Mouse (Mus musculus) splenic B cell, adult 2 months (primary cell): ENCODE data around the gene Ten1.

ENCODE experiments used
- DNase-seq: peaks from one replicate; pipeline ENCODE4 v3.0.0-alpha.2; 2011; ENCODE audit warnings: low read depth, low spot score
- H3K27me3 ChIP-seq: 2 replicates; pipeline ENCODE4 v1.6.1; 2012; ENCODE audit warnings: mild to moderate bottlenecking, low read length, moderate library complexity, mixed read lengths; ENCODE audit not compliant: control insufficient read depth, poor library complexity, insufficient read depth, severe bottlenecking
- H3K36me3 ChIP-seq: 2 replicates; pipeline ENCODE4 v1.6.1; 2012; ENCODE audit warnings: mild to moderate bottlenecking, low read length, moderate library complexity, mixed read lengths; ENCODE audit not compliant: control insufficient read depth, poor library complexity, insufficient read depth, severe bottlenecking

Ten1 gene

DNA sequence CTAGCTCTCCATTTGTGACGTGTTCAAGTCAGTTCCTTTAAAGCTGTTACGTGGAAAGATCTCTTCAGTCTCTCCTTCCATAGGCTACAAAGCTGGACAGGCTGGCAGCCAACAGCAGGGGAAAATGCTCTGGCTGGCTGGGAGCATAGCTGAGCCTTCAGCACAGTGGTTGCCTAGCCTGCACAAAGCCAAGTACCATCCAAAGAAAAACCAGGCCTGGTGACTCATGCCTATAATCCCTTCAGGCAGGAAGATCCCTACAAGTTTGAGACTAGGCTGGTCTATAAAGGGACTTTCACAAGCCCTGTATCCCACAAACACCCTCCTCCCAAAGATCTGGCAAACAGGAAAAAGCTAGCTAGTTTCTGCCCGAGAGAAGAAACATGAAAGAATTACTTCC lies 12.8 kb upstream of the Ten1 start:
- H3K36me3 ChIP-seq: 0 out of 2 replicates have a peak, but pooled peaks cover 3% of the 10 kb centered on the region
- no peak for DNase-seq
- H3K27me3 ChIP-seq: no peaks in the 10 kb centered on the region

DNA sequence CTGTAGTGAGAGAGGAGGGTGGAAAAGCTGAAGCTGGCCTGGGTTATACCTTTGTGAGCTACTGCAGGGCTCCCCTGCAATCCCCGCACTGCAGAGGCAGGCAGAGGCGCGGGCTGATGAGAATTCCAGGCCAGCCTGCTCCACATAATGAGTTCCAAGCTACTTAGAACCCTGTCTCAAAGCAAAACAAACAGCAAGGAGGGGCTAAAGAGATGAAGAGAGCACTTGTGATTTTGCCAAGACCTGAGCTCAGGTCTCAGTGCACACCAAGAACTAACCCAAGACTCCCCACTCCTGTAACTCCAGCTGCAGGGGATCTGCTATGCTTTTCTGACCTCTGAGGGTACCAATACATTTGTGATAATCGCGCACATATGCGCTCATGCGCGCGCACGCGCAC lies 12.3 kb upstream of the Ten1 start:
- H3K36me3 ChIP-seq: 0 out of 2 replicates have a peak, but pooled peaks cover 3% of the 10 kb centered on the region
- H3K27me3 ChIP-seq: no peaks in the 10 kb centered on the region
- DNase-seq: no peak

DNA sequence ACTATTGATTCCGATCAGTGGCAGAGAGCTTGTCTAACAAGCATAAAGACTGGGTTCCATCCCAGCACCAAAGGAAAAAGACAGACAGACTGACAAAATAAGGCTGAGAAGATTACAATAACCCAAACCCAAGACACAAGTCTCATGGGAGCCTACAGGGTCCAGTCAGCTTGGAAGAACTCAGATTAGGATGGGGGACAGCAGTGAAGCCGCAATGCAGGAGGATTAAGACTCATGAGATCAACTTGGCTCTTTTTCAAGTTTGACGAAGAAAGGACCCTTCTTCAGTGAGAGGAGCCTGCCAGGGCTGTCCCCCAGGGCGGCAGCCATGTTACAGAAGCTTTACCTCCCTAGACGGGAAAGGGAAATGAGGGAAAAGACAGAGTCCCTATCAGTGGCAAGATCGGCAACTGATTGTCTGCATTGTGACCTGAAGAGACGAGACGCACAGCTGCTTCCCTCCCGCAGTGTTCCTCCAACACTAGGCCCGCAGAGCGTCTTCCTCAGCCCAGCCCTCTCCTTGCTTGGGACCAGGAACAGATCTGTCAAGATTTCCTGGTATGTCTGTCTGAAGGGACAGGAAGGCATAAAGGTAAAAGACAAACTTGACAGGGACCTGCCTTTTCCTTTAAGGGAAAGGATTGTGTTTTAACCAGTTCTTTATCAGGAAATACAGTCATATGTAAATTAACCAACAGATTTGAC lies 11.3 kb upstream of the Ten1 start:
- no peak for DNase-seq

DNA sequence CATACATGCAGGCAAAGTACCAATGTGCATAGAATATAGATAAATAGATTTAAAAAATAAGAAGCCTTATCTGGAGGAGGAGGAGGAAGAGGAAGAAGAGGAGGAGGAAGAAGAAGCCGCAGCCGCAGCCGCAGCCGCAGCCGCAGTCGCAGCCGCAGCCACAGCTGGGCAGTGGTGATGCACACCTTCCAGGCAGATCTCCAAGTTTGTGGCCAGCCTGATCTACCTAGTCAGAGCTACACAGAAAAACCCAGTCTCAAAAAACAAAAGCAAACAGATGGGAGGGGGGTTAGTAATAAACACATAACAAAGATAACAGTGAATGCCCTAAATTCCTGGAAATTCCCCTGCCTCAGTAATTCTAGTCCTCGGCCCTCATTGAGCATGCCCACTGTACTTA lies 4.0 kb upstream of the Ten1 start:
- Histone ChIP-seq H3K36me3 (no peaks in the 10 kb centered on the region), H3K27me3 (no peaks in the 10 kb centered on the region)
- peak; percentile 15 for DNase-seq

More for the DNA sequence above, 11.3 kb upstream of the Ten1 start:
- Histone ChIP-seq H3K27me3 (no peaks in the 10 kb centered on the region), H3K36me3 (0 out of 2 replicates have a peak, but pooled peaks cover 3% of the 10 kb centered on the region)

DNA sequence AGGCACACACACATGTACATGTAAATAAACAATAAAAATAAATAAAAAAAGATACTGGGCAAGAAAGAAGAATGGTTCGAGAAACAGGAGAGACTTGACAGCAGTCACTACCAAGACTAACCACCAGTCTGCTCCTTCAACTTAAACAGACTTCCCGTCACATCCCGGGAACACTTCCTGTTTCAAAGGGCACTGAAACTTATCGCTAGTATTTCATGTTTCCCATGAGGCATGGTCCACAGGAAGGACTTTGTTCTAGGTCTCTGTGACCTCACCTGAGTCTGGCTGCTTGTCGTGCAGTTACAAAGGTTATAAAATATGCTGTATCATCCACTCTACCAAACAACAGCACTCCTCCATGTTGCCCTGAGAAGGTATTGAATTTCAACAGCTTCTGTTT lies 3.4 kb upstream of the Ten1 start:
- Histone ChIP-seq H3K27me3 (no peaks in the 10 kb centered on the region), H3K36me3 (no peaks in the 10 kb centered on the region)
- peak; percentile 53 for DNase-seq

DNA sequence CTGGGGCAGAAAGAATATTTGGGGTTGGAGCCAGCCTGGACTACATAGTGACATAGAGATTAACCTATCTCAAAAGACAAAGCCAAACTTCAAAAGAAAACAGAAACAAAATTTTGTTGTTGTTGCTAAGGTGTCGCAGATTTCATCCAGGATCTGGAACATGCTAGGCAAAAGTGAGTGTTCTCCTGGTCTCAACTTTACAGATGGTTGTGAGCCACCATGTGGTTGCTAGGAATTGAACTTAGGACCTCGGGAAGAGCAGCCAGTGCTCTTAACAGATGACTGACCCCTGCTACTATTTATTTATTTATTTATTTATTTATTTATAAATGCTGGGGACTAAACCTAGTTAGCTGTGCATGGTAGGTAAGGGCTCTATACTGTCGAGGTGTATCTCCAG lies 2.3 kb upstream of the Ten1 start:
- Histone ChIP-seq H3K36me3 (no peaks in the 10 kb centered on the region), H3K27me3 (no peaks in the 10 kb centered on the region)
- no peak for DNase-seq

DNA sequence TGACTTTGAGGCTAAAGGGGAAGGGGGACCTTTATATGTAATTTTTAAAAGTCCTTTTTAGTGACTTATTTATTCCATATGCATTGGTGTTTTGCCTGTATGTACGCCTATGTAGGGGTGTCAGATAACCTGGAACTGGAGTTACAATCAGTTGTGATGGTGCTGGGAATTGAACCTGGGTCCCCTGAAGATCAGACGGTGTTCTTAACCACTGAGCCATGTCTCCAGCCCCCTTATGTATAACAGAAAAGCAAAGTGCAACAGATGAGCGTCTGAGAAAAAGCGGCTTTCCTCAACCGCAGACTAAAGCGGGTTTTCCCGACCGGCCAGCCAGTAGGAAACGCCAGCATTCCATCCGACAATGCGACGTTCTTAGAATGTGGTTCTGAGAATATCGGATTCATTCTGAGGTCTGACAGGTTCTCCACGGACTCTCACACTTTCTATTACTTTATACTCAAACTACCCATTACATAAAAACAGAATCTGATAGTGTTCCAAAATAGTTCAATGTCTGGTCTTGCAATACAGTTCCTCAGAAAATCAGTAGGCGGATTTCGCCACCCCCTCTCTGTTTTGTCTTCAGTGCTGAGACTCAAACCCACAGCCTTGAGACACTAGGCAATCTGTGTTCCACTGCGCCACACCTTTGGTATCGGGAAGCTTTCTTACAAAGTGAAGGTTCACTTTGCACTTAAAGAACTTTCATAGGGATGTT lies 1.6 kb upstream of the Ten1 start:
- Histone ChIP-seq H3K27me3 (no peaks in the 10 kb centered on the region), H3K36me3 (no peaks in the 10 kb centered on the region)
- DNase-seq: no peak

DNA sequence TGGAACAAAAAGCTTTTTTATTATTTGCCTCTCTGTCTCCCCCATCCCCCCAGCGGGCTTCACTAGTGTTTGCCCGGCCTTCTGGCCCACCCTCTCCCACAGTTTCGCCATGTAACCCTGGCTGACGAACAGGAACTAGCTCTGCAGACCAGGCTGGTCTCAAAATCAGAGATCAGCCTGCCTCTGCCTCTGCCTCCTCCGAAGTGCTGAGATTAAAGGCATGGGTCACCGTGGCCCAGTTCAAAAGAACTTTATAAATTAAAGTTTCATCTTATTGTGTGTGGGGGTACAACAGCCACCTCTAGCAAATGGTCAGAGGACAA lies 1.1 kb upstream of the Ten1 start:
- DNase-seq: no peak
- Histone ChIP-seq H3K36me3 (no peaks in the 10 kb centered on the region), H3K27me3 (no peaks in the 10 kb centered on the region)

DNA sequence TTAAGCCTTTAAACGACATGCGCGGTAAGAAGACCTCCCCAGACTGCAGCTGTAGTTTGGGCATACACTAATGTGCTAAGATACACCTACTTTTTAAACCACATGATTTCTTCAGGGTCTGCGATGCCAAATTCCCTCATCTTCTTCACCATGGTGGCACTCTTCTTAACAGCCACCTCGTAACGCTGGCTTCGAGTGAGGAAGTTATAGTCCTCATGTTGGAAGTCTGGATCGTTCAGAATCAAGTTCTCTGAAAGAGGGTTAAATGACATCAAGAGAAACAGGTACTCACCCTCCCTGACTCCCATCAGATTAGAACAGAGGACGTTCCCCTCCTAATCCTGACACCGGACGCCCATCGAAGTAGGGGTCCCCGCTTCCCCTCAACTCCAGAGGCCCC lies 523 bp upstream of the Ten1 start:
- no peak for DNase-seq
- no peaks in the 10 kb centered on the region for H3K27me3 ChIP-seq

DNA sequence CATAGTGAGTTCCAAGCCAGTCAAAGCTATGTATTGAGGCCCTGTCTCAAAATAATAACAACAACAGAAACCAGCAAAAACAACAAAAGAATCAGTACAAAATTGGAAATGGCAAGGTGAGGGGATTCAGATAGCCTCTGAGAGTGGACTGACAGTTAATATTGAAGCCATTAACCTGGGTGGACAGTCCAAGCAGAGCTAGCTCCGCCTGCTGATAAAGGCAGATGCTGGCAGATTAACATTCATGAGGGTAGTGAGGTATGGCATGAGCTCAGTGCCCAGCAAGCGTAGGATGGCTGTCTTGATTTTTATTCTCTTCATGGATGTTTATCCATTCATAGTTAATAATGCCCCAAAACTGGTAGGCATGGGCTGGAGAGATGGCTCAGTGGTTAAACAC lies 2.5 kb downstream of the Ten1 start:
- DNase-seq: no peak
- no peaks in the 10 kb centered on the region for H3K36me3 ChIP-seq
- H3K27me3 ChIP-seq: no peaks in the 10 kb centered on the region

More for the DNA sequence above, 523 bp upstream of the Ten1 start:
- no peaks in the 10 kb centered on the region for H3K36me3 ChIP-seq

DNA sequence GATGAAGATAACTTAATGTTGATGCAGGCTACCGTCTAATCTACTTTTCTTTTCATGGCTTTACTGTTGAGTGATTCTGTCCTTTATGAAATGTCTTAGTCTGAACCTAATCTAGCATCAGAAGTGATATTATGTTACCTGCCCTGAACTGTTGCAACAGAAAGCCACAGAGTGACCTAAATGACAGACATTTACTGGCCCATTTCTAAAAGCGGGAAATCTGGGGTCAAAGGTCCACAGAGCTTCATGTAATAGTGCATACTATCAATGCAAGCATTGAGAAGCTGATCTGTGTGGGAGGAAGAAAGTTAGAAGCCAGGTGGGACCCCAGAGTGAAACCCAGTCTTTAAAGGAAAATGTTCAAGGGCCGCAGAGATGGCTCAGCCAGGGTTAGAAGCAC lies 4.5 kb downstream of the Ten1 start:
- no peaks in the 10 kb centered on the region for H3K27me3 ChIP-seq
- no peak for DNase-seq
- no peaks in the 10 kb centered on the region; the same call in 1 of the 2 replicates for H3K36me3 ChIP-seq

DNA sequence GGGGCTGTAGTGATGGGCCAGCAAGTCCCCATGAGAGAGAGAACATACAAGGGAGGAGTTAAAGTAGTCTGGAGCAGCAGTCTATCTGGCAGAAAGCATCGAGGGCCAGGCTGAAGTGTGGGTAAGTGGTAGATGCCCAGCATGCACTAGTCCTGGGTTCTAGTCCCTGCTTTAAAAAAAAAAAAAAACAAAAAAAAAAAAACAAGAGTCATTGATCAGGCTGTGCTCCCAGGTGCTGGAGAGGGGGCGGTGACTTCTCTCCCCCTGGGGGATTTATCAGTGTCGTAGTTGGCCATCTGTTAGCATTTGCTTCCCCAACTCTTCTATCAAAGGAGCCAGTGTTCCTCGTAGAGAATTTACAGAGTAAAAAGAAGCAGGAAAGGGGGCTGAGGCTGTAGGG lies 8.0 kb downstream of the Ten1 start:
- H3K36me3 ChIP-seq: no peaks in the 10 kb centered on the region; the same call in 1 of the 2 replicates
- DNase-seq: no peak
- H3K27me3 ChIP-seq: no peaks in the 10 kb centered on the region

DNA sequence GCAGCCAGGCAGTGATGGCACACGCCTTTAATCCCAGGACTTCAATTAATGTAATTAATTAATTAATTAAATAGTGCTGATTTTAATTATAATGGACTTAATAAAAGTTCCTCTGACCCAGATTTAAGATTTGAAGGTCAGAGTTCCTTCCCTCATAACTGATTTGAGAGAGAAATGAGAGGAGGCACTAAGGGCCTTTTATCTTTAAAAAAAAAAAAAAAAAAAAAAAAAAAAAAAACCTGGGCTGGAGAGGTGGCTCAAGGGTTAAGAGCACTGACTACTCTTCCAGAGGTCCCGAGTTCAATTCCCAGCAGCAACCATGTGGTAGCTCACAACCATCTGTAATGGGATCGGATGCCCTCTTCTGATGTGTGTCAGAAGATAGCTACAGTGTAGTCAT lies 10.0 kb downstream of the Ten1 start:
- H3K36me3 ChIP-seq: no peaks in the 10 kb centered on the region; the same call in 1 of the 2 replicates
- no peak for DNase-seq
- no peaks in the 10 kb centered on the region for H3K27me3 ChIP-seq

DNA sequence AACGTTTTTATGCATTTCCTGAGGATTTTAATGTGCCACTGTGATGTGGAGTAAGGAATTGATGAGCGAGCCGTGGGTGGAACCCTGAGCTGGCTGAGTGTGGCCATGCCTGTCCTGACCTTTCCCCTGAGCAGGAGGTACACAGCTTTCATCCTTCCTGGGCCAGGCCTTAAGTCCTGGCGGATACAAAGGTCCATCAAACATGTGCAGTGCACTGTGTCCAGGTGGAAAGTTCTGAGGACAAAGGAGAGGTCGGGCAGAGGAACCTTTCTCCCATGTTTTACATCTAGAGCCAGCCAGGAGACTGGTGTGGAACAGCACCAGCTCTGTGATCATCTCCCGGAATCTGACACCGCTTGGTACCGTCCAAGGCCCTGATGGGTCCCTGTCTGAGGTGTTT lies 10.6 kb downstream of the Ten1 start:
- H3K36me3 ChIP-seq: no peaks in the 10 kb centered on the region; the same call in 1 of the 2 replicates
- no peak for DNase-seq
- no peaks in the 10 kb centered on the region for H3K27me3 ChIP-seq

DNA sequence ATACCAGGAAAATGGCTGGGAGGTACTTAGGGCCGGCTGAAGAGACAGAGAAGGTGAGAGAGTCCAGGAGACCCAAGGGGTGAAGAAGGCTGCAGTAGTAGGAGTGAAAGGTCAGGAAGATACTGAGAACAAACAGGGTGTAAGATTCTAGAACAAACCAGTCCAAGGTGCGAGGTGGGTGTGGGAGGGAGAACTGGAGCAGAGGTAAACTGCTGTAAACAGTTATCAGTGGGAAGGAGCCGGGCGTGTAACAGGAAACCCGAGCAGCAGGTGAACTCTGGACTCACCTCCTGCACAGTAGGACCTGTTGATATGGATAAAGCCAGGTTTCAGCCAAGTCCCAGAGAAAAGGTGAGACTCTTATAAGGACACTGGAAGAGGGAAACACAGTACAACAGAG lies 12.0 kb downstream of the Ten1 start:
- no peaks in the 10 kb centered on the region for H3K27me3 ChIP-seq
- no peaks in the 10 kb centered on the region; the same call in 1 of the 2 replicates for H3K36me3 ChIP-seq
- DNase-seq: no peak
